Comparison of ENCODE assay signal across 12 mouse cellular contexts in the genomic region with DNA sequence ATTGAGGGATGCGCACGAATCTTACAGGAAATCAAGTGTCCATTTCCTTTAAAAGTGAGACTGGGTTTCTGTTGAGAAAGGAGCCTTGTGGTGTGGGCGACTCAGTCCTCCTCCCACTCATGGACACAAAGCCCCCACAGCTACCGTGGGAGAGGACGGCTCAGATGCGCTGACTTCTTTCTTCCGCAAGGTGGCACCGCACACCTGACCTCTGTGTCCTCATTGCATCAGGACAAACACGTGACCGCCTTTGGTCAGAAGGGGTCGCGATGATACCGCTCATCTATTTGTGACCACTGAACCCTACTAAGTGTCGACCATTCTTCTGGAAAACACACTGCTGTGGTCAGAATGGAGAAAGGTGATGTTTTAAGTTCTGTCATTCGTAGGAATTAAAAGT. TPM values are rescaled to one million over a fixed set of nuclear protein-coding genes. Genes with fewer than 3 reads are reported as not detected.
A peak's percentile ranks its signal among the peaks of the same experiment; 100 is the strongest.
DNase-seq lines count a peak whose midpoint lies in the region; ATAC-seq and TF ChIP-seq lines count a peak whose summit lies in the region.
"Had no signal": no experiment of that assay in that cellular context is flagged by ENCODE, and none has a peak within 500 bp of the region (broad histone marks: within the 10 kb centered on the region; RNA-seq: fewer than 3 reads in every experiment).

No protein-coding gene starts in this region.

- H3K36me3 ChIP-seq in hindbrain, embryonic 11.5 days (ENCODE audit: control insufficient read depth, insufficient read depth, low read length) = peaks cover 6% of the 10 kb centered on the region
- peaks cover 7% of the 10 kb centered on the region; the same call in 1 of the 2 replicates for H3K36me3 ChIP-seq in hindbrain, postnatal 0 days (ENCODE audit: insufficient read depth, low read length)
- H3K36me3 ChIP-seq in testis, adult 2 months (ENCODE audit: control insufficient read depth, insufficient read depth, low read length) = no peaks in the 10 kb centered on the region
- peaks cover 15% of the 10 kb centered on the region for H3K36me3 ChIP-seq in hindbrain, embryonic 15.5 days
- peaks cover 5% of the 10 kb centered on the region for H3K36me3 ChIP-seq in stomach, postnatal 0 days (ENCODE audit: control insufficient read depth, insufficient read depth, low read length)

- no peaks in the 10 kb centered on the region for H3K9me3 ChIP-seq in hindbrain, embryonic 11.5 days (ENCODE audit: control insufficient read depth, low read length)
- no peaks in the 10 kb centered on the region for H3K9me3 ChIP-seq in hindbrain, postnatal 0 days (ENCODE audit: low read length)
- no peaks in the 10 kb centered on the region for H3K9me3 ChIP-seq in hindbrain, embryonic 15.5 days
- H3K9me3 ChIP-seq in stomach, postnatal 0 days (ENCODE audit: control insufficient read depth, low read length) = 0 out of 2 replicates have a peak, but pooled peaks cover 2% of the 10 kb centered on the region

- no peak overlapping the region for H3K27ac ChIP-seq in hindbrain, embryonic 11.5 days (ENCODE audit: low read depth, low read length)
- H3K27ac ChIP-seq in hindbrain, postnatal 0 days = no peak overlapping the region
- no peak overlapping the region for H3K27ac ChIP-seq in testis, adult 2 months (ENCODE audit: control insufficient read depth, insufficient read depth, low read depth, low read length)
- no peak overlapping the region for H3K27ac ChIP-seq in hindbrain, embryonic 15.5 days (replicated peaks)
- H3K27ac ChIP-seq in stomach, postnatal 0 days (replicated peaks) = no peak overlapping the region
- H3K27ac ChIP-seq: gastrocnemius, adult 2 months had no signal

- no peak overlapping the region for H3K4me3 ChIP-seq in hindbrain, embryonic 11.5 days (ENCODE audit: low read depth, low read length)
- H3K4me3 ChIP-seq in hindbrain, postnatal 0 days (ENCODE audit: low read length) = no peak overlapping the region
- H3K4me3 ChIP-seq in testis, adult 2 months (ENCODE audit: control insufficient read depth, low read depth, low read length) = peak overlapping the region; percentile 54
- no peak overlapping the region for H3K4me3 ChIP-seq in hindbrain, embryonic 15.5 days
- no peak overlapping the region for H3K4me3 ChIP-seq in stomach, postnatal 0 days (ENCODE audit: low read depth, low read length)
- H3K4me3 ChIP-seq: gastrocnemius, adult 2 months; megakaryocyte, embryonic 14.5 days had no signal

- peak; percentile 17; the same call in 1 of the 2 replicates for TF ChIP-seq POLR2A in testis, adult 2 months (IDR thresholded peaks at IDR 0.05; ENCODE audit: control insufficient read depth, low read depth, low read length)

- no peak overlapping the region for H3K4me2 ChIP-seq in hindbrain, embryonic 11.5 days (replicated peaks; ENCODE audit: low read depth, low read length)
- H3K4me2 ChIP-seq in hindbrain, postnatal 0 days (ENCODE audit: low read depth, low read length) = no peak overlapping the region
- no peak overlapping the region for H3K4me2 ChIP-seq in hindbrain, embryonic 15.5 days
- no peak overlapping the region for H3K4me2 ChIP-seq in stomach, postnatal 0 days (replicated peaks; ENCODE audit: low read depth)

- TF ChIP-seq CTCF in hindbrain, postnatal 0 days (IDR thresholded peaks at IDR 0.05; ENCODE audit: low read depth) = no peak
- peak; percentile 42; the same call in 1 of the 2 replicates for TF ChIP-seq CTCF in testis, adult 2 months (IDR thresholded peaks at IDR 0.05; ENCODE audit: control insufficient read depth, insufficient read depth, insufficient replicate concordance, low read depth, low read length)
- no peak for TF ChIP-seq CTCF in stomach, postnatal 0 days (IDR thresholded peaks at IDR 0.05; ENCODE audit: low read depth)

- ATAC-seq in hindbrain, embryonic 11.5 days (ENCODE audit: low FRiP score) = peak; percentile 40
- no peak; the same call in none of the 2 replicates for ATAC-seq in hindbrain, postnatal 0 days
- ATAC-seq in hindbrain, embryonic 15.5 days (ENCODE audit: low FRiP score, low read depth) = peak; percentile 61
- ATAC-seq in stomach, postnatal 0 days (ENCODE audit: low FRiP score, low TSS enrichment) = peak; percentile 50; the same call in 1 of the 2 replicates
- ATAC-seq: activated CD4-positive, CD25-positive, alpha-beta regulatory T cell, adult 4 months had no signal

- WGBS in hindbrain, embryonic 11.5 days = 82% methylated on average over 15 of the region's 15 CpGs
- WGBS in hindbrain, postnatal 0 days = 91% methylated on average over 15 of the region's 15 CpGs
- 86% methylated on average over 15 of the region's 15 CpGs for WGBS in hindbrain, embryonic 15.5 days
- WGBS in stomach, postnatal 0 days = 89% methylated on average over 15 of the region's 15 CpGs

- H3K4me1 ChIP-seq in hindbrain, embryonic 11.5 days (replicated peaks; ENCODE audit: control insufficient read depth, insufficient read depth, low read length) = no peaks in the 10 kb centered on the region
- no peaks in the 10 kb centered on the region for H3K4me1 ChIP-seq in hindbrain, postnatal 0 days (ENCODE audit: insufficient read depth, low read length)
- peaks cover 2% of the 10 kb centered on the region; the same call in 1 of the 2 replicates for H3K4me1 ChIP-seq in testis, adult 2 months (ENCODE audit: control insufficient read depth, insufficient read depth, low read length)
- H3K4me1 ChIP-seq in hindbrain, embryonic 15.5 days (replicated peaks) = no peaks in the 10 kb centered on the region
- no peaks in the 10 kb centered on the region for H3K4me1 ChIP-seq in stomach, postnatal 0 days (replicated peaks; ENCODE audit: control insufficient read depth, insufficient read depth)

- no peak overlapping the region for H3K9ac ChIP-seq in hindbrain, embryonic 11.5 days (ENCODE audit: low read depth, low read length)
- no peak overlapping the region for H3K9ac ChIP-seq in hindbrain, postnatal 0 days (replicated peaks; ENCODE audit: low read length)
- H3K9ac ChIP-seq in hindbrain, embryonic 15.5 days = no peak overlapping the region
- no peak overlapping the region for H3K9ac ChIP-seq in stomach, postnatal 0 days (ENCODE audit: low read length)

- no peak for DNase-seq in hindbrain, embryonic 11.5 days (ENCODE audit: low spot score)
- DNase-seq in hindbrain, postnatal 0 days (ENCODE audit: low spot score) = no peak
- DNase-seq in testis, postnatal 10 days (ENCODE audit: low spot score) = no peak
- DNase-seq in stomach, postnatal 0 days (ENCODE audit: low spot score) = no peak
- no peak for DNase-seq in gastrocnemius, adult 8-10 months (ENCODE audit: low spot score in 2 of 2)
- DNase-seq: gastrocnemius, adult 2 months; right cerebral cortex, postnatal 25 days had no signal

- TF ChIP-seq EP300 in stomach, postnatal 0 days (optimal IDR thresholded peaks at IDR 0.05) = no peak

- H3K27me3 ChIP-seq in hindbrain, embryonic 11.5 days (ENCODE audit: control insufficient read depth, insufficient read depth, low read length) = no peaks in the 10 kb centered on the region
- H3K27me3 ChIP-seq in hindbrain, postnatal 0 days (ENCODE audit: insufficient read depth, low read length) = no peaks in the 10 kb centered on the region
- no peaks in the 10 kb centered on the region for H3K27me3 ChIP-seq in testis, adult 2 months (ENCODE audit: control insufficient read depth, insufficient read depth, low read length)
- H3K27me3 ChIP-seq in hindbrain, embryonic 15.5 days = no peaks in the 10 kb centered on the region
- H3K27me3 ChIP-seq in stomach, postnatal 0 days (ENCODE audit: control insufficient read depth, insufficient read depth, low read length) = no peaks in the 10 kb centered on the region
- H3K27me3 ChIP-seq: megakaryocyte, embryonic 14.5 days had no signal

RNA-seq across cellular contexts. Expression of a gene that starts 1.0 kb away (rescaled TPM):
- 110 and 118 TPM in 2 replicates for polyA plus RNA-seq in hindbrain, embryonic 11.5 days (2014; fragmentation: Nextera tagmentation; extraction: Ambion mirVana)
- 122 and 181 TPM in 2 replicates for total RNA-seq in hindbrain, postnatal 0 days (2014; rRNA removed)
- polyA plus RNA-seq in hindbrain, postnatal 0 days (2015; fragmentation: Nextera tagmentation; extraction: Ambion mirVana) = 150 and 166 TPM in 2 replicates
- 117 TPM in 2 replicates for polyA plus RNA-seq in testis, adult 2 months (2012; rRNA removed)
- 152 and 180 TPM in 2 replicates for polyA plus RNA-seq in hindbrain, embryonic 15.5 days (2015; fragmentation: Nextera tagmentation; extraction: Ambion mirVana)
- 78.9 and 88.2 TPM in 2 replicates for polyA plus RNA-seq in stomach, postnatal 0 days (2015; fragmentation: Nextera tagmentation; extraction: Ambion mirVana)
- total RNA-seq in gastrocnemius, adult 8-10 months (2022) = 10 to 100 TPM; 22.9 to 32.5 (median 27.4) TPM

RNA-seq across cellular contexts. Expression of a gene that starts 17.9 kb away (rescaled TPM):
- polyA plus RNA-seq in hindbrain, embryonic 11.5 days (2014; fragmentation: Nextera tagmentation; extraction: Ambion mirVana) = not detected in 2 replicates
- total RNA-seq in hindbrain, postnatal 0 days (2014; rRNA removed) = not detected in 2 replicates
- not detected in 2 replicates for polyA plus RNA-seq in hindbrain, postnatal 0 days (2015; fragmentation: Nextera tagmentation; extraction: Ambion mirVana)
- not detected in 2 replicates for polyA plus RNA-seq in testis, adult 2 months (2012; rRNA removed)
- polyA plus RNA-seq in hindbrain, embryonic 15.5 days (2015; fragmentation: Nextera tagmentation; extraction: Ambion mirVana) = not detected in 2 replicates
- polyA plus RNA-seq in stomach, postnatal 0 days (2015; fragmentation: Nextera tagmentation; extraction: Ambion mirVana) = not detected in 2 replicates
- not detected for total RNA-seq in gastrocnemius, adult 8-10 months (2022)
- total RNA-seq: gastrocnemius, adult 2 months; left cerebral cortex, postnatal 36 days had no signal
- polyA plus RNA-seq: activated CD4-positive, CD25-positive, alpha-beta regulatory T cell, adult 4 months had no signal
